Mouse (Mus musculus): Measurements from ENCODE around the gene Gm20219. TPM values are rescaled to one million over a fixed set of nuclear protein-coding genes. Genes with fewer than 3 reads are reported as not detected.

Gene Gm20219
- polyA plus RNA-seq (2016; fragmentation: Nextera tagmentation; extraction: Ambion mirVana): 0.96 and 1.2 TPM in 2 replicates

DNA sequence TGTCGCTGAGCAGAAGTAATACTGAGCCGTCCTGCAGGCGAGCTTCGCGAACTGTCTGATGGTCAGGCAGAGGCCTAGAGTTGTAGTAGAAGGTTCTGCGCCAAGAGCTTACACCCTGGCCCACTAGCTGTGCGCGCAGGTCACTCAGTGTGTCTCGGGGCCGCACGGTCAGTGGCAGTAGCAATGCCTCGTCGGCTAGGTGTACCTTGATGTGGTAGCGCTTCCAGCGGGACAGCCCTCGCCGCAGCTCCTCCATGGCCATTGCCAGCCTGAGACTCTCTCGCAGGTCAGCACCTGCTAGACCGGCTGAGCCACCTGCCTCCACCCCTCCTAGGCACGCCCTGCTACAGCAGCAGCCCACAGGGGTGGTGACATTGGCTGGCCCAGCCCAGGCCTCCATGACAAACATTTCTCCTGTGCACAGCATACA is at the start of gene Gm20219:
TSS of gene Gm20219 (minus strand) at position 266 of the 430 bp plus-strand sequence.
- Histone ChIP-seq H3K27ac (replicated peaks) (no peak within 1 kb of the TSS), H3K4me3 (no peak within 1 kb of the TSS)

DNA sequence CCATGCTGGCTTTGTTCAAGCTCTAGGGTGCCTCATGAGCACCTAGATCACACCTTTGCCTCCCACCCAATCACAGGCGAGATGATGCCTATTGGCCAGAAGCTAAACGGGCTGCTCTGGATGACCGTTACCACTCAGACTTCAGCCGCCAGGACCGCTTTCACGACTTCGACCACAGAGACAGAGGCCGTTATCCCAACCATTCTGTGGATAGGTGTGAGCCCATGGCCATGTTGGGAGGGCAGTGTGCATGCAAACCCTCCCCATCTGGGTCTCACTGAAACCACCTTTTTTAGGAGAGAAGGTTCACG is 49.8 kb upstream of the Gm20219 start:
- 93% methylated on average over 9 of the region's 9 CpGs for WGBS
- Histone ChIP-seq H3K9me3 (no peaks in the 10 kb centered on the region), H3K27me3 (replicated peaks; ENCODE audit: low read depth, poor library complexity, severe bottlenecking) (no peaks in the 10 kb centered on the region), H3K4me1 (peaks cover 15% of the 10 kb centered on the region), H3K27ac (replicated peaks) (no peak overlapping the region), H3K36me3 (replicated peaks) (peaks cover 91% of the 10 kb centered on the region), H3K4me3 (no peak overlapping the region)
- no peak for DNase-seq (ENCODE audit: low spot score)

More for the DNA sequence above, at the start of gene Gm20219:
- WGBS: 75% methylated on average over 20 of the region's 20 CpGs
- peaks cover 15% of the 10 kb centered on the region for H3K4me1 ChIP-seq
- peak; percentile 55 for DNase-seq (ENCODE audit: low spot score)
- H3K27me3 ChIP-seq (replicated peaks; ENCODE audit: low read depth, poor library complexity, severe bottlenecking): no peaks in the 10 kb centered on the region
- H3K9me3 ChIP-seq: no peaks in the 10 kb centered on the region
- no peaks in the 10 kb centered on the region for H3K36me3 ChIP-seq (replicated peaks)

DNA sequence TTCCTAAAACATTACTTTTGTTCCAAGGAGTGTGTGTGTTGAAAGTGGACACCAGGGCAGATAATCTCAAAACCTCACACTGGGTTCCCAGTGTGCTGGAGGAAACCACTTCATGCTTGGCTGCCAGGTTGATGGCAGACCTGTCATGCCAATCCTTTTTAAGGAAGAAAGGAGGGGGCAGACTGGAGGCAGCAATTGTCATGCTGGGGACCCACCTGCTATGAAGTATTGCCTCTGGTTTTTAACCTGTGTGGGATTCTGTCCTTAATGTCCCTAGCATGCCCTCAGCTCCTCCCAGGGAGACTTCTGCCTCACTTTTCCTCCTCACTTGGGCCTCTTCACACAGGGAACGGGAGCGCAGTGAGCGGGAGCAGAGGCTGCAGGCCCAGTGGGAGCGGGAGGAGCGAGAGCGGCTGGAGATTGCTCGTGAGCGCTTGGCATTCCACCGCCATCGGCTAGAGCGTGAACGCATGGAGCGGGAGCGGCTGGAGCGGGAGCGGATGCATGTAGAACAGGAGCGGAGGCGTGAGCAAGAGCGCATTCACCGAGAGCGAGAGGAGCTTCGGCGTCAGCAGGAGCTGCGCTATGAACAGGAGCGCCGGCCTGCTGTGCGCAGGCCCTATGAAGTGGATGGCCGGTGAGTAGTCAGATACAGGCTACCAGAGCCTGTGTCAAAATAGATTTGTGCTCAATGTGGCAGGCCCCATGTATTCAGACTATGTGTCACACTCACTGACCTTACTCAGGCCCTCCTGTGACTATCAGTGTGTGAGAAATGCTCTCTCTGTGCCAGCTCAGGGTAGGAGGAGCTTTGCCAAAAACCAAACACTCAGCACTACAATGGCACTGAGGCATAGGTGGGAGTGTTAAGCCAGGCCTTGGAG is 49.2 kb upstream of the Gm20219 start:
- Histone ChIP-seq H3K9me3 (no peaks in the 10 kb centered on the region), H3K36me3 (replicated peaks) (peaks cover 94% of the 10 kb centered on the region), H3K4me3 (0 out of 2 replicates have a peak overlapping the region, but pooled peaks have one; percentile 16), H3K27me3 (replicated peaks; ENCODE audit: low read depth, poor library complexity, severe bottlenecking) (no peaks in the 10 kb centered on the region), H3K4me1 (peaks cover 9% of the 10 kb centered on the region), H3K27ac (replicated peaks) (no peak overlapping the region)
- DNase-seq (ENCODE audit: low spot score): no peak
- 96% methylated on average over 28 of the region's 28 CpGs for WGBS

DNA sequence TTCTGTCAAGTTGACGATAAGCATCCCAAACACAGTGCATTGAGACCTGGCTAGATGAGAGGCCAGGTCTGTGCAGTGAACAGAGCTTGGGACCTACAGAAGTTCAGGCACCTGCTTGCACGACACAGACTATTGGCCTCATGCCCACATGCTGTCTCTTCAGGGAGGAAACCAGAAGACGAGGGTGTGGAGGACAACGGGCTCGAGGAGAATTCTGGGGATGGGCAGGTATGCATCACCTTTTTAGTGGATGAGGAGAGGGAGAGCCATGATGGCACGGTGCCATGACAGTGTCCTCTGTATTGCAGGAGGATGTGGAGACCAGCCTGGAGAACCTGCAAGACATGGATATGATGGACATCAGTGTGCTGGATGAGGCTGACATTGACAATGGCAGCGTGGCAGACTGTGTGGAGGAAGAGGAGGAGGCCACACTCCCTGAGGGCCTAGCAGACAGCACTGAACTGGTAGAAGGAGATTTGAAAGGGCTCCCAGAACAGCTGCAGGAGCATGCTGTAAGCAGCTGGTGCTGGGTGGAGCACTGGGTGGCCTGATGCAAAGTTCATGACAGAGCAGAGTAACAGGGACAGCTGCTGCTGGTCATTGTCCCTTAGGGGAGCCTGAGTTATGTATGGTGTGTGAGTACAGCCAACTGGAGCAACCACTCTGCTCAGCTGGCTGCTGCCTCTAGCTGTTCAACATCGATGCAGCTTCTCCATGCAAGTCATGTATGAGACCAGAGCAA is 39.5 kb upstream of the Gm20219 start:
- no peak for DNase-seq (ENCODE audit: low spot score)
- H3K36me3 ChIP-seq (replicated peaks): peaks cover 97% of the 10 kb centered on the region
- WGBS: 96% methylated on average over 8 of the region's 8 CpGs

DNA sequence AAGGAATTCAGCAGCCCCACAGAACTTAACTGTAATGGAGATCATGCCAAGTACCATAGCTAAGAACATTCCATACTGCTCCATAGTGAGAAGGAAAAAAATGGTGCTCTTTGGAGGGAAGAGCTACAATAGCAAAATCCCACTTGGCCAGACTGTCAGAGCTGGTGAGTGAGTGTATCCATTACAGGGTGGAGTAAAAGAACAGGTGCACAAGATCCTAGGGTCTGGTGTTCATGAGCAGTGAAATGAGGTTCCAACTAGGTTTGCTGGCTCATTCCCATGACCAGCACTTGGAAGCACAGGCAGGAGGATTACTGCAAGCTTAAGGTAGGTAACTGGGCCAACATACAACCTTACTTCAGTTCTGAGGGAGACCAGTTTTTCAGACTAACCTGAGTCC is 38.4 kb upstream of the Gm20219 start:
- Histone ChIP-seq H3K4me1 (peaks cover 8% of the 10 kb centered on the region), H3K36me3 (replicated peaks) (peaks cover 100% of the 10 kb centered on the region), H3K9me3 (no peaks in the 10 kb centered on the region), H3K27me3 (replicated peaks; ENCODE audit: low read depth, poor library complexity, severe bottlenecking) (no peaks in the 10 kb centered on the region), H3K27ac (replicated peaks) (no peak overlapping the region), H3K4me3 (no peak overlapping the region)
- no peak for DNase-seq (ENCODE audit: low spot score)

More for the DNA sequence above, 39.5 kb upstream of the Gm20219 start:
- Histone ChIP-seq H3K4me1 (0 out of 2 replicates have a peak, but pooled peaks cover 4% of the 10 kb centered on the region), H3K27me3 (replicated peaks; ENCODE audit: low read depth, poor library complexity, severe bottlenecking) (no peaks in the 10 kb centered on the region), H3K4me3 (no peak overlapping the region), H3K27ac (replicated peaks) (no peak overlapping the region), H3K9me3 (no peaks in the 10 kb centered on the region)

DNA sequence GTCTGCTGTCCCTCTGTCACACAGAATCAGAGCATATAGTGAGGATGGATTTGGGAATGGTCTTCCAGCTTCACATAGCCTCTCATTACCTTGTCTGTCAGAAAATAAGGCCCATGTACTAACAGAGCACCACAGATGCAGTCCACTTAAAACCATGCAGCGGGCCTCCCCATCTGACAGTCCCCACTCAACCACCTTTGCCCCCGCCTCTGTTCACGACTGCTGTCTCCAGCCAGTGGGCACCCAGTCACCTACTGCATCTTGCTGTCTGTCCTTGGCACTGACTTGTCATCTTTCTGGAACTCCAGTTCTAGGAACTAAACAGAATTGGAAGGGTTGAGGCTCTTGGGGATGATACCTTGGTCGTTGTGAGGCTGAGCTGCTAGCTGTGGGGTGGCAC is 34.7 kb upstream of the Gm20219 start:
- H3K4me1 ChIP-seq: peaks cover 26% of the 10 kb centered on the region
- no peaks in the 10 kb centered on the region for H3K27me3 ChIP-seq (replicated peaks; ENCODE audit: low read depth, poor library complexity, severe bottlenecking)
- no peak for DNase-seq (ENCODE audit: low spot score)
- H3K36me3 ChIP-seq (replicated peaks): peaks cover 80% of the 10 kb centered on the region
- WGBS: 97% methylated on average over 4 of the region's 4 CpGs
- H3K9me3 ChIP-seq: no peaks in the 10 kb centered on the region
- H3K27ac ChIP-seq (replicated peaks): no peak overlapping the region
- no peak overlapping the region for H3K4me3 ChIP-seq

DNA sequence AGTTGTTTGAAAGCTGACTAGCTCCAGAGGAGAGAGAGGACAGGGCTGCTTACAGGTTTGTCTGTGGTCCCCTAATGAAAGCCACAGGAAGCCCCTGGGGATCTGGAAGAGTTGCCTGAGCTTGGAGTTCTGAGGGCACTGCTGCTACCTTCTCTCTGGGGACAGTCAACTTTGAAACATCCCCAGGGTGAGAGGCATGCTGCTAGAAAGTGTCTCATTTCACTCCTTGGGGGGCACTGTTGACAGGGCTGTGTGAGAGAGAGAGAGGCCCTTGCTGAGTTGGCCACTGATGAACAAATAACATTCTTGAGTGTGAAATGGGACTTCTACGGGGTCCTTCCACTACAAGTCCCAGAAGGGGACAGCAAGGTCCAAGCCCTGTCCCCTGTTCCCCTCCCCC is 33.6 kb upstream of the Gm20219 start:
- DNase-seq (ENCODE audit: low spot score): no peak
- Histone ChIP-seq H3K4me3 (peak overlapping the region; percentile 80; the same call in 1 of the 2 replicates), H3K9me3 (no peaks in the 10 kb centered on the region), H3K4me1 (peaks cover 37% of the 10 kb centered on the region), H3K27me3 (replicated peaks; ENCODE audit: low read depth, poor library complexity, severe bottlenecking) (no peaks in the 10 kb centered on the region), H3K36me3 (replicated peaks) (peaks cover 72% of the 10 kb centered on the region), H3K27ac (replicated peaks) (no peak overlapping the region)
- WGBS: 89% methylated on average over 1 of the region's 1 CpGs

DNA sequence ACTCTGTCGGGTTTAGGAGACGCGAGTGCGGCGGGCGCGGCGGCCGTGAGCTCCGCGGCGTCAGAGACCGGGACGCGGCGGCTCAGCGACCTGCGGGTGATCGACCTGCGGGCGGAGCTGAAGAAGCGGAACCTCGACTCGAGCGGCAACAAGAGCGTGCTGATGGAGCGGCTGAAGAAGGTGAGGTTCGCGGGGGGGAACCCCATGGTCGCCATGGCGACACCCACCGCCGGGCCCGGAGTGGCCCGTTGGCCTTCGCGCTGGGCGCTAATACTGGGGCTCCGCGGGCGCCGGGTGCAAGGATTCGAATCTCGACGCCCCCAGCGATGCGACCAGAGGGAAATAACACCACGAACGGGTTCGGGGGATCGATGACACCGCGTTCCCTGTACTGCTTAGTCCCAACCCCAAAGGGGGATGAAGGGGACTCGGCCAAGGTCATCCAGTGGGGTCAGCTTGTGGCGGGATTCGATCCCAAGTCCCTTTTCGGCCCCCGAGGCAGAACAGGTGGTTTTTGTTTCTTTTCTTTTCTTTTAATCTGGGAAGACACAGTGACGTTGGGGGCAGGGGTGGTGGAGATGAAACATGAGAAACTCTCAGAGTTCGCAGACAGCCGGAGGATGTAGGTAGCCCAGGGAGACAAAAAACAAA is 31.1 kb upstream of the Gm20219 start:
- peak; percentile 67 for DNase-seq (ENCODE audit: low spot score)
- WGBS: under 1% methylated on average over 61 of the region's 61 CpGs
- Histone ChIP-seq H3K27me3 (replicated peaks; ENCODE audit: low read depth, poor library complexity, severe bottlenecking) (no peaks in the 10 kb centered on the region), H3K36me3 (replicated peaks) (peaks cover 72% of the 10 kb centered on the region), H3K4me1 (peaks cover 46% of the 10 kb centered on the region), H3K27ac (replicated peaks) (peak overlapping the region; percentile 94), H3K9me3 (no peaks in the 10 kb centered on the region), H3K4me3 (peak overlapping the region; percentile 80)

DNA sequence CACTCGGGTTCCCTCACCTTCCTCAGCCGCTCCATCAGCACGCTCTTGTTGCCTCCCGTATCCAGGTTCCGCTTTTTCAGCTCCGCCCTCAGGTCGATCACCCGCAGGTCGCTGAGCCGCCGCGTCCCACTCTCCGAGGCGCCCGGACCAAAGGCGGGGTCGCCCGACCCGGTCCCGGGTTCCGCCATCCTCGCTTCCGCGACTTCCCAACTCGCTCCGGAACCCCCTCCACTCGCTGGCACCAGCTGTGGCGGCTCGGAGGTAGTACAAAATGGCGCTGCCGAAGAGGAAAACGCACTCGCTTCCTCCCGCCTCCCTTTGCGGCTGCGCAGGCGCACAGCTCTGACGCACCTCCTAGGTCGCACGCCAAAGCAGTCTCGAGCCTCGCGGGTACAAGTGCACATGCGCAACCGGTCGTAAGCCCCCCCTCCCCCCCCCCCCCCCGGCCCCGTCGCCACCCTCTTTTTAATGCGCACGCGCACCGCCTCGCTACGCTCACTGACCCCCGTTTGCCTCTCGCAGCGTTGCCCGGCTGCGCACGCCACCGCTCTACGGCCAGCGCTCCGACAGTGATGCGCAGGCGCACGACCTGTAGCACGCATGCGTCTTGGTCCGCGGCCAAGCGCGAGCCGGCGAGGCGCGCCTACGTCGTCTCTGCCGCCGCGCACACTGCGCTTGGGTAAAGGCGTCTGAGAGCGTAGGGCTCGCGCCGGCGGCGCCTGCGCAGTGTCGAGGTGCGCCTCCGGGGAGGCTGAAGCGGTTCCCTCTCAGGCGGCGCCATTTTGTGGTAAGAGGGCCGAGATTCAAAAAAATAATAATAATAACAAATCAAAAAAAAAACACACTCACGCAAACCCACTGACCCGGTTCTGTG is 30.3 kb upstream of the Gm20219 start, which contains the start of the genes Safb2 and Safb:
TSS of gene Safb2 (minus strand) at position 329 of the 874 bp plus-strand sequence.
TSS of gene Safb (plus strand) at position 569 of the 874 bp plus-strand sequence.
- peaks cover 72% of the 10 kb centered on the region for H3K36me3 ChIP-seq (replicated peaks)
- H3K27me3 ChIP-seq (replicated peaks; ENCODE audit: low read depth, poor library complexity, severe bottlenecking): no peaks in the 10 kb centered on the region
- H3K9me3 ChIP-seq: no peaks in the 10 kb centered on the region
- peak within 1 kb of the TSS; percentile 94 for H3K27ac ChIP-seq (replicated peaks)
- peak within 1 kb of the TSS; percentile 80 for H3K4me3 ChIP-seq
- DNase-seq (ENCODE audit: low spot score): peak; percentile 99
- peaks cover 46% of the 10 kb centered on the region for H3K4me1 ChIP-seq
- WGBS: under 1% methylated on average over 92 of the region's 101 CpGs

DNA sequence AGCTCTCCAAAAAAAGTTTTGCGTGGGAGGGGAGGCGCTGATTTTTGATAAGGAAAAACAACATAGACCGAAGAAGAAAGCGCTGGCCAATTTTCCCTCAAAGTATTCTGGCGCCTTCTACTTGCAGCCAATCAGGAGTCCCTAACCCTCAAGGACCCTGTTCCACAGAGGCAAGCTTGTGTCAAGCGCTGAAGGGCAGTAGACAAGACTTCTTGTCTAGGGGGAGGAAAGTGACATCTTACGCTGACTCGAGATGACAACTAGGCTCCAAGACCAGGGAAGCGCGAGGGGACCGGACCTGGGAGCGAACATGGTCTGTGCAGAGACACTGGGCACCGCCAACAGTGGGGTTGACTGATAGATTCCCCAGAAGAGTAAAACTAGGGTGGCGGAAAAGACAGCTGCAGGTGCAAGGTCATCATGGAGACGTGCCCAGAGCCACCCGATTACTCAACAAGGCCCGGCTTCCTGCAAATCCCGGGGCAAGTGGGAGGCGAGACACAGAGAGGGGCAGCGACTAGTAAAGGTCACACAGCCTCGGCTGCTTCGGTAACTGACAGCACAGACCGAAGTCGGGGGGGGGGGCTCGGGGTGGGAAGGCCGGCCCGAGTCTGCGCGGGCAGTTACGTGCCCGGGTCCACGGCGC is 29.5 kb upstream of the Gm20219 start:
- no peak for DNase-seq (ENCODE audit: low spot score)
- Histone ChIP-seq H3K4me1 (peaks cover 46% of the 10 kb centered on the region), H3K27ac (replicated peaks) (peak overlapping the region; percentile 94), H3K27me3 (replicated peaks; ENCODE audit: low read depth, poor library complexity, severe bottlenecking) (no peaks in the 10 kb centered on the region), H3K9me3 (no peaks in the 10 kb centered on the region), H3K36me3 (replicated peaks) (peaks cover 72% of the 10 kb centered on the region), H3K4me3 (peak overlapping the region; percentile 80)
- 4% methylated on average over 33 of the region's 33 CpGs for WGBS

DNA sequence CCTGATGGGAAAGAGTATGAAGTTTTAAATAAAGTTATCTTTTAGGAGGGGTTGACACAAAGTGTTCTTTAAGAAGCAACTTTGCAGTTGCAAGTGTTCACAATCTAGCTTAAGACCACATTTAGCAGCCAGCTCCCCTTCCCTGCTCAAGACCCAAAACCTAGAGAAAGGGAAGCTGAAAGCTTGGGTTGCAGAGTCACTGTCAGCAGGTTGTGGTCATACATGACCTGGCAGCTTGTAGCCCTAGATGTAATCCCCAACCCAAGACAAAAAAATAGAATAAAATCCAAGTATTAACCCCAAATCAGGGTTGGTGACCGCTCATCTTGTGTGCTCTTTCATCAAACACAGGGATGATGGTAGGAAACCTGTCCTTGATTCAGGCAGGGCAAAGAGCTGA is 28.9 kb upstream of the Gm20219 start:
- 80% methylated on average over 1 of the region's 1 CpGs for WGBS
- H3K4me3 ChIP-seq: peak overlapping the region; percentile 80
- H3K9me3 ChIP-seq: no peaks in the 10 kb centered on the region
- peak overlapping the region; percentile 94 for H3K27ac ChIP-seq (replicated peaks)
- peaks cover 46% of the 10 kb centered on the region for H3K4me1 ChIP-seq
- peaks cover 72% of the 10 kb centered on the region for H3K36me3 ChIP-seq (replicated peaks)
- no peak for DNase-seq (ENCODE audit: low spot score)
- no peaks in the 10 kb centered on the region for H3K27me3 ChIP-seq (replicated peaks; ENCODE audit: low read depth, poor library complexity, severe bottlenecking)
